Mouse (Mus musculus) CD8-positive naive resting alpha-beta T cell, adult 57 days (primary cell): ENCODE results near the gene Gm20878. TPM values are rescaled to one million over a fixed set of nuclear protein-coding genes. Genes with fewer than 3 reads are reported as not detected.

Experiments used
- total RNA-seq: library from RNA; stranded (reverse); gene quantifications from one replicate; pipeline ENCODE4 v1.2.4, GENCODE M21; 2023

Gene Gm20878
- 2.1 TPM for total RNA-seq

DNA sequence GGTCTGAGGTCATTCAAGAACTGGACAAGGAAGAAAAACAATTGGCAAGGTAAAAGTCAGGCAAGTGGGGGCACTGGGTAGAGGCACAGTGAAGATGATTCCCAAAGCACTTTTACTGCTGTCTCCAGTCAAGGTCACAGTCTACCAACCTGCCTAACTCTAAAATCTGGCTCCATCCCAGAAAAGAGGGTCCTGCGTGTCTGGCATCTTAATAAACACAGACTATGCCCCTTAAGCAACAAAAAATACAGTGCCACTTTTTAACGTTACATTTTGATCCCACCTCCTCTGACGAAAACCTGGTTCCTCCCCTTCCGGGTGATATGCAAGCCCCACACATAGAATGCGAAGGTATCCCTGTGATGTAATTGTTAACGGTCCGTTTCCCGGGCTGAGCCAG, at the start of gene Gm20878:
Gene Gm20878 (plus strand): TSS at position 301 of the 400 bp plus-strand sequence.

DNA sequence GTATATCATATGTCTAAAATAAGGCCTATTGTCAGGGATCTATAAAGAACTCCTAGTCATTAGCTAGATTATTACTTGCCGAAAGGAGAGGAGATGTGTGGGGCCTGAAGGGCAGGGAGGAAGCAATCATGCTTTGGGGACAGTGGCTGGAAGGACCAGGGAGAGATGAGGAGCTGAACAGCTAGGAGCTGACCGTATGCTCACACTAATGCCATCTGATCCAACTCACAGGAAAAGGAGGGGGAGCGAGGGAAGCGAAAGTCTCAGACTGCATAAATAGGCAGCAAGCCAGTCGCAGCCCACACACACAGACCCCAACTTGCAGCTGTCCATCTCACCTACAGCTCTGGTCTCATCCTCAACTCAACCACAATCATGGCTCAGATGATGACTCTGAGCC, 38.1 kb upstream of the Gm20878 start, which contains the start of gene Gm21541:
Gene Gm21541 (plus strand): TSS at position 301 of the 400 bp plus-strand sequence.

DNA sequence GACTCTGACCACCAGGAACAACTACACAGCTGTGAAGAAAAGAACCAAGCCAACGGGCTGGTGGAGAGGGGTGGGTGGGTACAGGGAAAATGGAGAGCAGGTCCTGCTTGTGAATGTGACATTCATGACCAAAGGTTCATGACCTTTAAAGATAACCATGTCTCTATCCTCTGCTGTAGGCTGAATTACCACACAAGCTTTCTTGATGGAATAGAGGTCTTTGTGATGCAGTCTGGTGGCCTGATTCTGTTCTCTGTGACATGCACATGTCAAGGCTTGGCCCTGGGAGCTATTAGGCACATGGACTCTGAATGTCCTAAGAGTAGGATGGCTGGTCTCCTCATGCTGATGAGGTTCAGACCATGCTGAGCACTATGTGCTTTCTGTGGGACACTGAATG, 24.4 kb downstream of the Gm20878 start, which contains the start of gene Fam205a4:
Gene Fam205a4 (plus strand): TSS at position 301 of the 400 bp plus-strand sequence.

Other genes with a start within 250 kb of the Gm20878 start
- gene Cntfr, start 244.5 kb upstream of the Gm20878 start, total RNA-seq: not detected
- 20.6 TPM for gene Il11ra1, start 241.6 kb upstream of the Gm20878 start, total RNA-seq
- gene Rpp25l, start 228.0 kb upstream of the Gm20878 start, total RNA-seq: 34.5 TPM
- gene Dctn3, start 218.4 kb upstream of the Gm20878 start, total RNA-seq: 57.7 TPM
- gene Arid3c, start 210.4 kb upstream of the Gm20878 start, total RNA-seq: not detected
- 59.8 TPM for gene Galt, start 186.3 kb upstream of the Gm20878 start, total RNA-seq
- 23.5 TPM for gene Sigmar1, start 185.4 kb upstream of the Gm20878 start, total RNA-seq
- gene Ccl27a, start 167.3 kb upstream of the Gm20878 start, total RNA-seq: 9.4 TPM
- gene Gm21541, start 38.0 kb upstream of the Gm20878 start, total RNA-seq: not detected
- not detected for gene Fam205a4, start 24.5 kb downstream of the Gm20878 start, total RNA-seq
- not detected for gene Gm21093, start 93.2 kb downstream of the Gm20878 start, total RNA-seq
- not detected for gene Gm3893, start 149.6 kb downstream of the Gm20878 start, total RNA-seq
- gene Gm13304, start 173.2 kb downstream of the Gm20878 start, total RNA-seq: not detected
- gene Gm13306, start 211.9 kb downstream of the Gm20878 start, total RNA-seq: not detected
- gene Gm13305, start 227.0 kb downstream of the Gm20878 start, total RNA-seq: not detected